ENCODE assay signal across 8 mouse cellular contexts in the genomic region with DNA sequence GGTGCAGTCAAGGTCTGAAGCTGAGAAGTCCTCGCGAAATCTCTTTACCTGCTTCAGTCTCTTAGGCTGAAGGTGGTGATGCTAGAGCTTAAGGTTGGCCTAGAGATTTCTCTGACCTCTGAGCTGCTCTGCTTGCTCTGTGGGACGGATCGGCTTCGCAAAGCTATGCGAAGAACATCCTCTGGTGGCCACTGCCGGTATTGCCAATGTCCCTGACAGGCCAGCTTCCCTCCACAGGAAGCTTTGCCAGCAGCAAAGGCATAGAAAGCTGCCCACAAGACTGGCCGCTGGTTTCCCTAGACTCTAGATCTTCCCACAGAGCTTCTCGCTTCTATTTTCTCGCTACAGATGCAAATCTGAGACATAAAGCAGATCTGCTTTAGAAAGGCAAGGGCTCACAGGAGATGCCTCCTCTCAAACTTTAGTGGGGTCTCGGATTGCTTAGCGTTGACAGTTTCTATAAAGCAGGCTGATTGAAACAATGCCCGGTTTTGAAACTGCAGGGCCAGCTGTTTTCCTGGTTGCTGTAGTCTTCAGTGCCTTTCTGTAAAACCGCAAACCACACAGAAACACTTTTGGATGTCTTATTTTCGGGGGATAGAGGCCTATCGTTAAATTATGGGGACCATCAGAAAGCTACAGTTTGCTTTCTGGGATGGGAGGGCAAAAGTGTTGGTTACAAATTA.
DNase-seq lines count a peak whose midpoint lies in the region; ATAC-seq and TF ChIP-seq lines count a peak whose summit lies in the region.

No protein-coding gene starts in this region.

- H3K36me3 ChIP-seq in embryonic facial prominence, embryonic 12.5 days, result no peaks in the 10 kb centered on the region
- H3K36me3 ChIP-seq in limb, embryonic 11.5 days (ENCODE audit: control insufficient read depth, insufficient read depth, low read length), result no peaks in the 10 kb centered on the region
- H3K36me3 ChIP-seq in midbrain, postnatal 0 days (ENCODE audit: insufficient read depth, low read length), result no peaks in the 10 kb centered on the region

- peak; percentile 28; the same call in 1 of the 2 replicates for ATAC-seq in embryonic facial prominence, embryonic 12.5 days (ENCODE audit: insufficient number of reproducible peaks, insufficient read depth, low FRiP score, low TSS enrichment)
- peak; percentile 84 for ATAC-seq in limb, embryonic 11.5 days (ENCODE audit: insufficient number of reproducible peaks, low FRiP score, low TSS enrichment, low read depth)
- peak; percentile 87 for ATAC-seq in midbrain, postnatal 0 days (ENCODE audit: low FRiP score)

- WGBS in embryonic facial prominence, embryonic 12.5 days, result 27% methylated on average over 16 of the region's 16 CpGs
- WGBS in limb, embryonic 11.5 days, result 28% methylated on average over 16 of the region's 16 CpGs
- WGBS in midbrain, postnatal 0 days, result 36% methylated on average over 16 of the region's 16 CpGs

- TF ChIP-seq CTCF in midbrain, postnatal 0 days (IDR thresholded peaks at IDR 0.05), result peak; percentile 95

- H3K27me3 ChIP-seq in embryonic facial prominence, embryonic 12.5 days, result no peaks in the 10 kb centered on the region
- no peaks in the 10 kb centered on the region for H3K27me3 ChIP-seq in limb, embryonic 11.5 days (ENCODE audit: control insufficient read depth, insufficient read depth, low read length)
- no peaks in the 10 kb centered on the region for H3K27me3 ChIP-seq in midbrain, postnatal 0 days (ENCODE audit: insufficient read depth, low read length)

- H3K27ac ChIP-seq in embryonic facial prominence, embryonic 12.5 days, result no peak overlapping the region
- no peak overlapping the region for H3K27ac ChIP-seq in limb, embryonic 11.5 days (replicated peaks; ENCODE audit: low read depth, low read length)
- no peak overlapping the region for H3K27ac ChIP-seq in midbrain, postnatal 0 days (ENCODE audit: low read depth, low read length)

- H3K4me1 ChIP-seq in embryonic facial prominence, embryonic 12.5 days, result no peaks in the 10 kb centered on the region
- no peaks in the 10 kb centered on the region for H3K4me1 ChIP-seq in limb, embryonic 11.5 days (ENCODE audit: control insufficient read depth, insufficient read depth, low read length)
- no peaks in the 10 kb centered on the region for H3K4me1 ChIP-seq in midbrain, postnatal 0 days (ENCODE audit: insufficient read depth, low read length)

- no peak overlapping the region for H3K4me3 ChIP-seq in embryonic facial prominence, embryonic 12.5 days
- no peak overlapping the region for H3K4me3 ChIP-seq in limb, embryonic 11.5 days (ENCODE audit: low read depth, low read length)
- H3K4me3 ChIP-seq in midbrain, postnatal 0 days (ENCODE audit: low read depth, low read length), result no peak overlapping the region

- H3K9ac ChIP-seq in embryonic facial prominence, embryonic 12.5 days, result no peak overlapping the region
- H3K9ac ChIP-seq in limb, embryonic 11.5 days (ENCODE audit: low read length), result no peak overlapping the region
- H3K9ac ChIP-seq in midbrain, postnatal 0 days (replicated peaks; ENCODE audit: low read length, poor library complexity, severe bottlenecking), result no peak overlapping the region

- no peaks in the 10 kb centered on the region for H3K9me3 ChIP-seq in embryonic facial prominence, embryonic 12.5 days
- H3K9me3 ChIP-seq in limb, embryonic 11.5 days (ENCODE audit: control insufficient read depth, low read length), result no peaks in the 10 kb centered on the region
- H3K9me3 ChIP-seq in midbrain, postnatal 0 days (ENCODE audit: low read length), result no peaks in the 10 kb centered on the region

- DNase-seq in 3T3-L1 (ENCODE audit: low read depth, low spot score), result peak; percentile 76
- peak; percentile 73 for DNase-seq in adrenal gland, postnatal 25 days
- peak; percentile 8 to 16 for DNase-seq in heart, adult 9 months (ENCODE audit: low spot score in 2 of 2)
- peak; percentile 28 to 81 for DNase-seq in kidney, adult 8-10 months
- peak; percentile 91 for DNase-seq in limb, embryonic 11.5 days (ENCODE audit: low spot score)
- peak; percentile 90 for DNase-seq in midbrain, postnatal 0 days (ENCODE audit: low spot score)
- DNase-seq in spleen, postnatal 14 days (ENCODE audit: low spot score in 2 of 2), result peak; percentile 25 to 54

- no peak overlapping the region; the same call in 1 of the 2 replicates for H3K4me2 ChIP-seq in embryonic facial prominence, embryonic 12.5 days (replicated peaks)
- no peak overlapping the region for H3K4me2 ChIP-seq in limb, embryonic 11.5 days (ENCODE audit: low read depth, severe bottlenecking)
- no peak overlapping the region for H3K4me2 ChIP-seq in midbrain, postnatal 0 days (ENCODE audit: low read depth, low read length, poor library complexity, severe bottlenecking)

Comparison
In these comparisons a context has a peak if more than half of its experiments do, and no peak if none do; other contexts are left out.
1. DNase-seq: peak in every context shown above with its lines; median percentile 91 in limb, embryonic 11.5 days; 90 in midbrain, postnatal 0 days; 76 in 3T3-L1; 73 in adrenal gland, postnatal 25 days; 54 in kidney, adult 8-10 months; 40 in spleen, postnatal 14 days; 12 in heart, adult 9 months.
2. ATAC-seq: peak in every context shown above with its lines; median percentile 87 in midbrain, postnatal 0 days; 84 in limb, embryonic 11.5 days; 28 in embryonic facial prominence, embryonic 12.5 days.